Mouse (Mus musculus) testis, adult 2 months (tissue): Measurements from ENCODE around the gene Zfp979.
"Not testable (repeated sequence)": the region's sequence is repeated elsewhere in the genome, so short reads cannot be mapped to it uniquely, and the experiment has no call there.

Experiments used
- CTCF ChIP-seq: fragments of 200-500 bp; IDR thresholded peaks from 2 replicates; pipeline ENCODE4 v1.5.1; 2012; ENCODE audit warnings: low read depth, mild to moderate bottlenecking, inconsistent platforms, low read length, moderate library complexity; ENCODE audit not compliant: control insufficient read depth, insufficient read depth, insufficient replicate concordance
- POLR2A ChIP-seq: fragments of 200-500 bp; IDR thresholded peaks from 2 replicates; pipeline ENCODE4 v1.6.1; 2012; ENCODE audit warnings: low read depth, mild to moderate bottlenecking, inconsistent platforms, low read length, moderate library complexity; ENCODE audit not compliant: control insufficient read depth

- TF ChIP-seq CTCF, POLR2A: not testable (repeated sequence)
Measured at GRCm38 (mm10) chr4:147647407-147647806, 5.1 kb upstream of the Zfp979 start.
